21 mouse cellular contexts compared by ENCODE assay signal in genomic region chr19:50515059-50515673, GRCm38 (mm10).
DNase-seq lines count a peak whose midpoint lies in the region; ATAC-seq and TF ChIP-seq lines count a peak whose summit lies in the region.
"Had no signal": no experiment of that assay in that cellular context is flagged by ENCODE, and none has a peak within 500 bp of the region (broad histone marks: within the 10 kb centered on the region; RNA-seq: fewer than 3 reads in every experiment).

No protein-coding gene starts in this region.

- ATAC-seq in hindbrain, embryonic 13.5 days (ENCODE audit: low FRiP score): no peak
- ATAC-seq in hindbrain, embryonic 11.5 days (ENCODE audit: low FRiP score): no peak; the same call in 1 of the 2 replicates
- peak; percentile 85 for ATAC-seq in forebrain, embryonic 13.5 days
- ATAC-seq in midbrain, embryonic 13.5 days: peak; percentile 68
- ATAC-seq in erythroid progenitor cell, adult 5-6 weeks (replicated peaks; ENCODE audit: low FRiP score, poor library complexity, severe bottlenecking): no peak
- ATAC-seq: activated CD4-positive, CD25-positive, alpha-beta regulatory T cell, adult 4 months; intestine, embryonic 15.5 days; Patski had no signal

- DNase-seq in hindbrain, embryonic 11.5 days (ENCODE audit: low spot score): no peak
- DNase-seq in brain, embryonic 14.5 days (ENCODE audit: low read depth): peak; percentile 76
- DNase-seq in cerebellum, postnatal 4 days (ENCODE audit: low spot score in 2 of 2): no peak
- no peak for DNase-seq in right cerebral cortex, postnatal 25 days
- DNase-seq: adrenal gland, postnatal 25 days; B cell, adult 2 months; cerebellum, adult 2 months; heart, postnatal 10 days; right cerebral cortex, postnatal 14 days; thymus, postnatal 14 days had no signal

- peak overlapping the region; percentile 33 for H3K4me2 ChIP-seq in hindbrain, embryonic 13.5 days
- H3K4me2 ChIP-seq in hindbrain, embryonic 11.5 days (replicated peaks; ENCODE audit: low read depth, low read length): no peak overlapping the region
- peak overlapping the region; percentile 42 for H3K4me2 ChIP-seq in forebrain, embryonic 13.5 days
- H3K4me2 ChIP-seq in midbrain, embryonic 13.5 days (replicated peaks): peak overlapping the region; percentile 32
- H3K4me2 ChIP-seq: intestine, embryonic 15.5 days; limb, embryonic 13.5 days had no signal

- WGBS in hindbrain, embryonic 13.5 days: 32% methylated on average over 10 of the region's 10 CpGs
- 54% methylated on average over 10 of the region's 10 CpGs for WGBS in hindbrain, embryonic 11.5 days
- WGBS in forebrain, embryonic 13.5 days: 17% methylated on average over 10 of the region's 10 CpGs
- 41% methylated on average over 10 of the region's 10 CpGs for WGBS in midbrain, embryonic 13.5 days

- no peak for TF ChIP-seq CTCF in brain, embryonic 14.5 days (IDR thresholded peaks at IDR 0.05; ENCODE audit: borderline replicate concordance, extremely low read depth, insufficient read depth, insufficient read length)

- H3K27ac ChIP-seq in hindbrain, embryonic 13.5 days: peak overlapping the region; percentile 48
- no peak overlapping the region for H3K27ac ChIP-seq in hindbrain, embryonic 11.5 days (ENCODE audit: low read depth, low read length)
- peak overlapping the region; percentile 21; the same call in 1 of the 2 replicates for H3K27ac ChIP-seq in forebrain, embryonic 13.5 days
- H3K27ac ChIP-seq in midbrain, embryonic 13.5 days: peak overlapping the region; percentile 51
- H3K27ac ChIP-seq: heart, embryonic 10.5 days; intestine, embryonic 15.5 days; limb, embryonic 13.5 days; liver, embryonic 14.5 days had no signal

- H3K9me3 ChIP-seq in hindbrain, embryonic 13.5 days: no peaks in the 10 kb centered on the region
- H3K9me3 ChIP-seq in hindbrain, embryonic 11.5 days (ENCODE audit: control insufficient read depth, low read length): no peaks in the 10 kb centered on the region
- no peaks in the 10 kb centered on the region for H3K9me3 ChIP-seq in forebrain, embryonic 13.5 days (replicated peaks)
- H3K9me3 ChIP-seq in midbrain, embryonic 13.5 days: no peaks in the 10 kb centered on the region
- H3K9me3 ChIP-seq: heart, embryonic 10.5 days; intestine, embryonic 15.5 days; limb, embryonic 13.5 days had no signal

- 0 out of 2 replicates have a peak overlapping the region, but pooled peaks have one; percentile 8 for H3K4me3 ChIP-seq in hindbrain, embryonic 13.5 days
- no peak overlapping the region for H3K4me3 ChIP-seq in hindbrain, embryonic 11.5 days (ENCODE audit: low read depth, low read length)
- H3K4me3 ChIP-seq in forebrain, embryonic 13.5 days: peak overlapping the region; percentile 9; the same call in 1 of the 2 replicates
- no peak overlapping the region for H3K4me3 ChIP-seq in midbrain, embryonic 13.5 days (replicated peaks)
- H3K4me3 ChIP-seq: heart, embryonic 10.5 days; intestine, embryonic 15.5 days; limb, embryonic 13.5 days; myocyte had no signal

- TF ChIP-seq POLR2A in brain, embryonic 14.5 days (IDR thresholded peaks at IDR 0.05; ENCODE audit: borderline replicate concordance, extremely low read depth, insufficient read depth, insufficient read length, poor library complexity, severe bottlenecking): no peak

- H3K4me1 ChIP-seq in hindbrain, embryonic 13.5 days (replicated peaks): peaks cover 17% of the 10 kb centered on the region
- no peaks in the 10 kb centered on the region for H3K4me1 ChIP-seq in hindbrain, embryonic 11.5 days (replicated peaks; ENCODE audit: control insufficient read depth, insufficient read depth, low read length)
- peaks cover 17% of the 10 kb centered on the region for H3K4me1 ChIP-seq in forebrain, embryonic 13.5 days
- H3K4me1 ChIP-seq in midbrain, embryonic 13.5 days (replicated peaks): peaks cover 14% of the 10 kb centered on the region
- H3K4me1 ChIP-seq: heart, embryonic 10.5 days; intestine, embryonic 15.5 days; limb, embryonic 13.5 days had no signal

- H3K36me3 ChIP-seq in hindbrain, embryonic 13.5 days: no peaks in the 10 kb centered on the region
- H3K36me3 ChIP-seq in hindbrain, embryonic 11.5 days (ENCODE audit: control insufficient read depth, insufficient read depth, low read length): no peaks in the 10 kb centered on the region
- no peaks in the 10 kb centered on the region for H3K36me3 ChIP-seq in forebrain, embryonic 13.5 days (ENCODE audit: poor library complexity, severe bottlenecking)
- no peaks in the 10 kb centered on the region for H3K36me3 ChIP-seq in midbrain, embryonic 13.5 days
- H3K36me3 ChIP-seq: heart, embryonic 10.5 days; intestine, embryonic 15.5 days; limb, embryonic 13.5 days had no signal

- no peaks in the 10 kb centered on the region for H3K27me3 ChIP-seq in hindbrain, embryonic 13.5 days
- H3K27me3 ChIP-seq in hindbrain, embryonic 11.5 days (ENCODE audit: control insufficient read depth, insufficient read depth, low read length): no peaks in the 10 kb centered on the region
- no peaks in the 10 kb centered on the region for H3K27me3 ChIP-seq in forebrain, embryonic 13.5 days
- H3K27me3 ChIP-seq in midbrain, embryonic 13.5 days: no peaks in the 10 kb centered on the region
- H3K27me3 ChIP-seq: intestine, embryonic 15.5 days; limb, embryonic 13.5 days had no signal

- peak overlapping the region; percentile 58 for H3K9ac ChIP-seq in hindbrain, embryonic 13.5 days
- no peak overlapping the region for H3K9ac ChIP-seq in hindbrain, embryonic 11.5 days (ENCODE audit: low read depth, low read length)
- peak overlapping the region; percentile 4; the same call in 1 of the 2 replicates for H3K9ac ChIP-seq in forebrain, embryonic 13.5 days
- 0 out of 2 replicates have a peak overlapping the region, but pooled peaks have one; percentile 49 for H3K9ac ChIP-seq in midbrain, embryonic 13.5 days (replicated peaks)
- H3K9ac ChIP-seq: intestine, embryonic 15.5 days; limb, embryonic 13.5 days; liver, embryonic 14.5 days had no signal

Comparison
In these comparisons a context has a peak if more than half of its experiments do, and no peak if none do; other contexts are left out.
1. H3K4me3 ChIP-seq: peak in hindbrain, embryonic 13.5 days (single experiment) and forebrain, embryonic 13.5 days (single experiment); none in hindbrain, embryonic 11.5 days (single experiment) and midbrain, embryonic 13.5 days (single experiment).
2. ATAC-seq: peak in forebrain, embryonic 13.5 days (single experiment) and midbrain, embryonic 13.5 days (single experiment); none in hindbrain, embryonic 13.5 days (single experiment), hindbrain, embryonic 11.5 days (single experiment) and erythroid progenitor cell, adult 5-6 weeks (single experiment).